Mouse (Mus musculus) liver, postnatal 0 days (tissue): ENCODE results near the gene Zgrf1.

Experiments used
- CTCF ChIP-seq: sonication (generic); IDR thresholded peaks from 2 replicates; pipeline ENCODE4 v1.5.1; 2016; ENCODE audit warnings: antibody characterized with exemption, low read depth
- EP300 ChIP-seq: IDR thresholded peaks from 2 replicates; pipeline ENCODE4 v1.6.1; 2016; ENCODE audit warnings: antibody characterized with exemption, low read depth, mild to moderate bottlenecking

DNA sequence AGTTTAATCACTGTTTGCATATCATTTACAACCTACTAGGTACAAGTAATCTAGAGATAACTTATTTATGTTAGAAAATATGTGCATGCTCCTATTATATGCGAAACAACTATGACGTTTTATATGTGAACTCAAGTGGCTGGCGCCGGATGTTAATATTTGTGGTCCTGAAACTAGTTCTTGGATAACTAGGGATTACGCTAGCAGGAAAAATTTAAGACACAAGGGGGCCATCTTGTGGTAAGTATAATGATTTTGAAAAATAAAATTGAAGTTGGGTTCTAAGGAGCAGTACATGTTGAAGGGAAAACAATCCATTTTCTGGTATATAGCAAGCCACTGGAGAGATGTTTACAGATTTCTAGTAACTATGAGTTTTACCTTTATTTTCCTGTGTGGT is 1.4 kb downstream of the Zgrf1 start:
- TF ChIP-seq CTCF = 0 out of 2 replicates have a peak, but pooled peaks have one; percentile 25
- no peak for TF ChIP-seq EP300
